Mouse (Mus musculus) kidney, embryonic 15.5 days (tissue): Measurements from ENCODE around the gene 1700012P22Rik. TPM values are rescaled to one million over a fixed set of nuclear protein-coding genes. Genes with fewer than 3 reads are reported as not detected.

Experiments used
- ATAC-seq: fragments of 200-750 bp; cut with Nextera tagmentation; replicated peaks from 2 replicates; pipeline ENCODE4 v1.8.0; 2017; ENCODE audit warnings: moderate TSS enrichment; ENCODE audit not compliant: low FRiP score
- H3K27ac ChIP-seq: fragments of 300-500 bp; sonication (generic); 2 replicates; pipeline ENCODE4 v1.5.1; 2015; ENCODE audit warnings: mild to moderate bottlenecking, inconsistent platforms
- H3K27me3 ChIP-seq: fragments of 300-500 bp; sonication (generic); 2 replicates; pipeline ENCODE4 v1.6.1; 2015; ENCODE audit warnings: inconsistent platforms
- H3K36me3 ChIP-seq: fragments of 300-500 bp; sonication (generic); 2 replicates; pipeline ENCODE4 v1.6.1; 2015; ENCODE audit warnings: inconsistent platforms
- H3K4me1 ChIP-seq: fragments of 300-500 bp; sonication (generic); 2 replicates; pipeline ENCODE4 v1.6.1; 2015; ENCODE audit warnings: inconsistent platforms
- H3K4me2 ChIP-seq: fragments of 300-500 bp; sonication (generic); 2 replicates; pipeline ENCODE4 v1.6.1; 2015; ENCODE audit warnings: moderate library complexity, mild to moderate bottlenecking, inconsistent platforms
- H3K4me3 ChIP-seq: fragments of 300-500 bp; sonication (generic); replicated peaks from 2 replicates; pipeline ENCODE4 v1.5.1; 2015; ENCODE audit warnings: mild to moderate bottlenecking, inconsistent platforms
- H3K9ac ChIP-seq: fragments of 300-500 bp; sonication (generic); 2 replicates; pipeline ENCODE4 v1.6.1; 2015; ENCODE audit warnings: mild to moderate bottlenecking, inconsistent platforms
- H3K9me3 ChIP-seq: fragments of 300-500 bp; sonication (generic); replicated peaks from 2 replicates; pipeline ENCODE4 v1.6.1; 2016; ENCODE audit warnings: inconsistent platforms
- WGBS: fragments of 180-500 bp; shearing (Covaris S2); methylation state at CpG from one replicate; pipeline ENCODE4 v1.1.7; 2015; ENCODE audit warnings: mixed read lengths; 5-methylcytosine and 5-hydroxymethylcytosine counted together
- polyA plus RNA-seq: library from polyadenylated mRNA; unstranded; fragments of >200 nt; fragmentation: Nextera tagmentation; extraction: Ambion mirVana; gene quantifications from 2 replicates; pipeline ENCODE4 v1.2.1, GENCODE M21; 2015

Gene 1700012P22Rik
- polyA plus RNA-seq = not detected in 2 replicates

- H3K9me3 ChIP-seq = no peaks in the 10 kb centered on the region; the same call in 1 of the 2 replicates
- no peaks in the 10 kb centered on the region for H3K27me3 ChIP-seq
- no peak for ATAC-seq
- H3K4me3 ChIP-seq = no peak within 1 kb of the TSS
- no peak within 1 kb of the TSS for H3K4me2 ChIP-seq
- no peaks in the 10 kb centered on the region for H3K4me1 ChIP-seq
- no peak within 1 kb of the TSS for H3K27ac ChIP-seq
- no peaks in the 10 kb centered on the region for H3K36me3 ChIP-seq
- H3K9ac ChIP-seq = no peak within 1 kb of the TSS
These were observed at the start of gene 1700012P22Rik for GRCm38 (mm10) chr4:144438672-144439071. Gene 1700012P22Rik, minus strand, starts transcription at chr4:144438772.

DNA sequence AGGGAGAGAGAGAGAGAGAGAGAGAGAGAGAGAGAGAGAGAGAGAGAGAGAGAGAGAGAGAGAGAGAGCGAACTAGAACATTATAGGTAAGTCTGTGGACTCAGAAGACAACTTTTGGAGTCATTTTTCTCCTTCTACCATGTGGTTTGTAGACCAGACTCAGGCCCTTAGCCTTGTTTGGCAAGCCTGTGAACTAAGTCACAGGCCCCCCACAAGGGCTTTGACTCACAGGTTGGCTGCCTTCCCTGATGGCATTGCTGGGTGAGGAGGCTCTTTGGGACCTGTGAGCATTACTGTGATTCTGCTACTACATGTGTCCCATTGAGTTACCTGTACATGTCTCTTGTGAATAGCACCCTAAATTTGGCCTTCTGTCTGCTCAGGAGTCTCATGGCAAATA lies 29.5 kb upstream of the 1700012P22Rik start:
- WGBS = 80% methylated on average over 1 of the region's 1 CpGs
- H3K27me3 ChIP-seq = no peaks in the 10 kb centered on the region
- H3K27ac ChIP-seq = no peak overlapping the region
- no peak overlapping the region for H3K4me2 ChIP-seq
- H3K4me3 ChIP-seq = no peak overlapping the region
- no peak for ATAC-seq
- no peaks in the 10 kb centered on the region for H3K4me1 ChIP-seq
- no peaks in the 10 kb centered on the region for H3K36me3 ChIP-seq
- no peaks in the 10 kb centered on the region for H3K9me3 ChIP-seq
- no peak overlapping the region for H3K9ac ChIP-seq

GRCm38 (mm10) chr4:144465206-144465605 lies 26.6 kb upstream of the 1700012P22Rik start:
- Histone ChIP-seq H3K9ac (no peak overlapping the region), H3K27me3 (no peaks in the 10 kb centered on the region), H3K4me3 (no peak overlapping the region), H3K4me1 (no peaks in the 10 kb centered on the region), H3K27ac (no peak overlapping the region), H3K4me2 (no peak overlapping the region), H3K9me3 (no peaks in the 10 kb centered on the region; the same call in 1 of the 2 replicates), H3K36me3 (no peaks in the 10 kb centered on the region)
- no peak for ATAC-seq
- WGBS = 76% methylated on average over 2 of the region's 2 CpGs

- 65% methylated on average over 3 of the region's 3 CpGs for WGBS
- no peaks in the 10 kb centered on the region for H3K4me1 ChIP-seq
- no peak within 1 kb of the TSS for H3K4me3 ChIP-seq
- H3K4me2 ChIP-seq = no peak within 1 kb of the TSS
- ATAC-seq = no peak
- no peak within 1 kb of the TSS for H3K27ac ChIP-seq
- H3K9me3 ChIP-seq = no peaks in the 10 kb centered on the region; the same call in 1 of the 2 replicates
- H3K36me3 ChIP-seq = no peaks in the 10 kb centered on the region
- no peaks in the 10 kb centered on the region for H3K27me3 ChIP-seq
- H3K9ac ChIP-seq = no peak within 1 kb of the TSS
These were observed 25.1 kb upstream of the 1700012P22Rik start, which contains the start of gene Aadacl3 for GRCm38 (mm10) chr4:144463656-144464055. Gene Aadacl3, minus strand, starts transcription at chr4:144463756.

DNA sequence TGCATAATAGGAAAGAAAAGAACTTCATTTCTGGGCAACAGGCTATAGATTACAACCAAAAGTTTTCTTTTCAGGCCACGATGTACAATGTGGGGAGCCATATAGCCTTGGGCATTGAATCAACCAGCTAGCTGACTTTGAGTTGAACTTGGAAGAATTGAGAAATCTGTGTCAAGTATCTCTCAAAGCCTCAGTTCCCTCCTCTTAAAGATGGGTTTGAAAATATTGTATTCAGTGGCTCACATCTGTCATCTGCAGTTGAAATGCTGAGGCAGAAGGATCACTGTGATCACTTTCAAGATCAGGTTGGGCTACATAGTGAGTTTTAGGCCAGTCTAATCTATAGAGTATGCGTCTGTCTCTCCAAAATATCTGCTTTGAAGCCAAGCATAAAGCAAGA lies 14.6 kb upstream of the 1700012P22Rik start, which contains the start of gene Gm9944:
Gm9944 (minus strand) TSS at position 101 of the 400 bp plus-strand sequence.
- Histone ChIP-seq H3K27ac (no peak within 1 kb of the TSS), H3K9me3 (no peaks in the 10 kb centered on the region), H3K36me3 (no peaks in the 10 kb centered on the region), H3K27me3 (no peaks in the 10 kb centered on the region), H3K4me1 (no peaks in the 10 kb centered on the region), H3K4me3 (no peak within 1 kb of the TSS), H3K4me2 (no peak within 1 kb of the TSS), H3K9ac (no peak within 1 kb of the TSS)
- WGBS = 83% methylated on average over 2 of the region's 2 CpGs
- ATAC-seq = no peak

DNA sequence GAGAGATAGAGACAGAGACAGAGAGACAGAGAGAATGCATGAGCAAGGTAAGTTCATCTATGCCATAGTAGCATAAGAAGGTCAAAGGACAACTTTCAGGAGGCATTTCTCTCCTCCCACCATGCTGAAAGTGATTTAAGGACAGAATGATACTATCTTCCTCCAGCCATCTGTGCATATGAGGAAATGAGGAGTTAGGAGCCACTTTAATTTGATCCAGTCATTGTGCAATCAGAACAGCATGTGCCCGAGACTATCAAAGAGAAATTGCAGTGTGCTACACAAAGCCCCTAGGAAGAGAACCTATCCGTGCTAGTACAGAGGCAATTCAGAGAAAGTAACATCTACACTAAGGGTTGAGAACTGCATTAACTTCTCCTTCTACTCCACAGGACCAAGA lies 10.0 kb upstream of the 1700012P22Rik start:
- H3K4me2 ChIP-seq = no peak overlapping the region
- no peaks in the 10 kb centered on the region for H3K27me3 ChIP-seq
- no peak overlapping the region for H3K9ac ChIP-seq
- H3K27ac ChIP-seq = no peak overlapping the region
- ATAC-seq = no peak
- no peaks in the 10 kb centered on the region for H3K36me3 ChIP-seq
- H3K4me3 ChIP-seq = no peak overlapping the region
- H3K4me1 ChIP-seq = no peaks in the 10 kb centered on the region
- 91% methylated on average over 2 of the region's 2 CpGs for WGBS
- H3K9me3 ChIP-seq = no peaks in the 10 kb centered on the region

GRCm38 (mm10) chr4:144441582-144441981 lies 3.0 kb upstream of the 1700012P22Rik start:
- H3K4me1 ChIP-seq = no peaks in the 10 kb centered on the region
- ATAC-seq = no peak
- H3K27ac ChIP-seq = no peak overlapping the region
- no peaks in the 10 kb centered on the region for H3K27me3 ChIP-seq
- H3K4me2 ChIP-seq = no peak overlapping the region
- WGBS = 74% methylated on average over 1 of the region's 1 CpGs
- no peaks in the 10 kb centered on the region for H3K36me3 ChIP-seq
- H3K9ac ChIP-seq = no peak overlapping the region
- no peaks in the 10 kb centered on the region; the same call in 1 of the 2 replicates for H3K9me3 ChIP-seq
- H3K4me3 ChIP-seq = no peak overlapping the region

- Histone ChIP-seq H3K9me3 (no peaks in the 10 kb centered on the region; the same call in 1 of the 2 replicates), H3K27ac (no peak overlapping the region), H3K4me1 (no peaks in the 10 kb centered on the region), H3K4me2 (no peak overlapping the region), H3K4me3 (no peak overlapping the region), H3K36me3 (no peaks in the 10 kb centered on the region), H3K27me3 (no peaks in the 10 kb centered on the region), H3K9ac (no peak overlapping the region)
- ATAC-seq = no peak
- 84% methylated on average over 4 of the region's 4 CpGs for WGBS
These were observed 2.5 kb upstream of the 1700012P22Rik start for GRCm38 (mm10) chr4:144441095-144441494.

GRCm38 (mm10) chr4:144433216-144433615 lies 5.4 kb downstream of the 1700012P22Rik start:
- Histone ChIP-seq H3K4me3 (no peak overlapping the region), H3K4me2 (no peak overlapping the region), H3K9ac (no peak overlapping the region), H3K36me3 (no peaks in the 10 kb centered on the region), H3K4me1 (no peaks in the 10 kb centered on the region), H3K9me3 (no peaks in the 10 kb centered on the region; the same call in 1 of the 2 replicates), H3K27ac (no peak overlapping the region), H3K27me3 (no peaks in the 10 kb centered on the region)
- 89% methylated on average over 5 of the region's 5 CpGs for WGBS
- ATAC-seq = no peak

- no peak for ATAC-seq
- H3K27me3 ChIP-seq = no peaks in the 10 kb centered on the region
- H3K4me3 ChIP-seq = no peak overlapping the region
- 56% methylated on average over 2 of the region's 2 CpGs for WGBS
- H3K4me1 ChIP-seq = no peaks in the 10 kb centered on the region
- no peak overlapping the region for H3K4me2 ChIP-seq
- H3K27ac ChIP-seq = no peak overlapping the region
- H3K9me3 ChIP-seq = no peaks in the 10 kb centered on the region
- H3K36me3 ChIP-seq = no peaks in the 10 kb centered on the region
- no peak overlapping the region for H3K9ac ChIP-seq
These were observed 7.8 kb downstream of the 1700012P22Rik start for GRCm38 (mm10) chr4:144430723-144431122.

DNA sequence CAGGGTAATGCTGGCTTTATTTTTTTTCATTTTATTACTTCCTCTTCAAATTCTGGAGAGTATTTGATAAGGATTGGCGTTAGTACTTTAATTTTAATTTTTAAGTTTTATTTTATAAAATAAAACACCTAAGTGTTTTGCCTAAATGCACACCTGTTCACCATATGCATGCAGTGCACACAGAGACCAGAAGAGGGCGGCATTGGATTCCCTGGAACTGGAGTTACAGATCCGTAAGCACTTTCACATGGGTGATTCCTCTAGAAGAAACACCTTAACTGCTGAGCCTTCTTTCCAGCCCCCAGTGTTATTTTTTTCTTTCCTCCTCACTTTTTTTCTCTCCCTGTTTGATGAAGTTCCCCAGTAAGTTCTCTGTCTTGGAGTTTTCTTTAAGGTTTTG lies 9.7 kb downstream of the 1700012P22Rik start:
- Histone ChIP-seq H3K9me3 (no peaks in the 10 kb centered on the region), H3K4me1 (no peaks in the 10 kb centered on the region), H3K4me2 (no peak overlapping the region), H3K4me3 (no peak overlapping the region), H3K27me3 (no peaks in the 10 kb centered on the region), H3K36me3 (no peaks in the 10 kb centered on the region), H3K27ac (no peak overlapping the region), H3K9ac (no peak overlapping the region)
- 21% methylated on average over 3 of the region's 3 CpGs for WGBS
- ATAC-seq = no peak

DNA sequence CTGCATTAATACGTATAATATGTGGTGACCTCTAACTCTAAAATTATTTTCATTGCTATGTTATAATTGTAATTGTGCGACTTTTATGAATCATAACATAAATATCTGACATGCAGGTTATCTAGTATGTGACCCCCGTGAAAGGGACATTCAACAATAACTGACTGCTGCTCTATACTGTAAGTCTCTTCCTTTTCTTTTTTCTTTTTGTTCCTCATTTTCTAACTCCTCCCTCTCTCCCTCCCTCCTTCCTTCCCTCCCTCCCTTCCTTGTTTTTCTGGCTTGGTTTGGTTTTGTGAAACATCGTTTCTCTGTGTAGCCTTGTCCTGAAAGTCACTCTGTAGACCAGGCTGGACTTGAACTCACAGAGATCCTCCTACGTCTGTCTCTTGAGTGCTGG lies 14.0 kb downstream of the 1700012P22Rik start:
- WGBS = 81% methylated on average over 5 of the region's 5 CpGs
- no peak overlapping the region for H3K4me3 ChIP-seq
- no peak overlapping the region for H3K9ac ChIP-seq
- no peaks in the 10 kb centered on the region for H3K9me3 ChIP-seq
- H3K27me3 ChIP-seq = no peaks in the 10 kb centered on the region
- H3K4me2 ChIP-seq = no peak overlapping the region
- no peaks in the 10 kb centered on the region for H3K36me3 ChIP-seq
- no peak overlapping the region for H3K27ac ChIP-seq
- no peak for ATAC-seq
- H3K4me1 ChIP-seq = no peaks in the 10 kb centered on the region

DNA sequence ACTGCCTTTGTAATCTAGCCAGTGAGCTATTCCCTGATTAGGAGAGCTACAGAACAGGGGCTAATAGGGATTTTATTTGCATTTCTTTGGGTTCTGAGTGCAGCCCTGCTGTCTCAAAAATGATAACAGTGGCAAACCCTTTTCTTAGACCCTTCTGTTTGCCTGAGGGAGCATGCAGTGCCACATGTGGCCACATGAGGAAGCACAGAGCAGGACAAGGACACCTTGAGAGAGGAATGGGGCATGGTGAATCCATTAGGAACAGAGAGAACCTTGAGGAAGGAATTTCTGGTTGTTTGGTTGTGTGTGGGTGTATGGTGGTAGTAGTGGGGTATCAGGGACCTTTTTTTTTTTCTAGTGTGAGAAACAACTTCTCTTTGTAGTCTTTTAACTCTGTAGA lies 17.9 kb downstream of the 1700012P22Rik start:
- Histone ChIP-seq H3K4me3 (no peak overlapping the region), H3K4me2 (no peak overlapping the region), H3K9me3 (no peaks in the 10 kb centered on the region), H3K4me1 (no peaks in the 10 kb centered on the region), H3K9ac (no peak overlapping the region), H3K36me3 (no peaks in the 10 kb centered on the region), H3K27me3 (no peaks in the 10 kb centered on the region), H3K27ac (no peak overlapping the region)
- no peak for ATAC-seq
